Mouse (Mus musculus) kidney, adult 18-20 months (tissue): ENCODE results near the gene Urm1.
A peak's percentile ranks its signal among the peaks of the same experiment; 100 is the strongest.
"Not testable (repeated sequence)": the region's sequence is repeated elsewhere in the genome, so short reads cannot be mapped to it uniquely, and the experiment has no call there.

Experiments
- DNase-seq: peaks from one replicate; pipeline ENCODE4 v3.0.0; 2021

Urm1 gene

DNA sequence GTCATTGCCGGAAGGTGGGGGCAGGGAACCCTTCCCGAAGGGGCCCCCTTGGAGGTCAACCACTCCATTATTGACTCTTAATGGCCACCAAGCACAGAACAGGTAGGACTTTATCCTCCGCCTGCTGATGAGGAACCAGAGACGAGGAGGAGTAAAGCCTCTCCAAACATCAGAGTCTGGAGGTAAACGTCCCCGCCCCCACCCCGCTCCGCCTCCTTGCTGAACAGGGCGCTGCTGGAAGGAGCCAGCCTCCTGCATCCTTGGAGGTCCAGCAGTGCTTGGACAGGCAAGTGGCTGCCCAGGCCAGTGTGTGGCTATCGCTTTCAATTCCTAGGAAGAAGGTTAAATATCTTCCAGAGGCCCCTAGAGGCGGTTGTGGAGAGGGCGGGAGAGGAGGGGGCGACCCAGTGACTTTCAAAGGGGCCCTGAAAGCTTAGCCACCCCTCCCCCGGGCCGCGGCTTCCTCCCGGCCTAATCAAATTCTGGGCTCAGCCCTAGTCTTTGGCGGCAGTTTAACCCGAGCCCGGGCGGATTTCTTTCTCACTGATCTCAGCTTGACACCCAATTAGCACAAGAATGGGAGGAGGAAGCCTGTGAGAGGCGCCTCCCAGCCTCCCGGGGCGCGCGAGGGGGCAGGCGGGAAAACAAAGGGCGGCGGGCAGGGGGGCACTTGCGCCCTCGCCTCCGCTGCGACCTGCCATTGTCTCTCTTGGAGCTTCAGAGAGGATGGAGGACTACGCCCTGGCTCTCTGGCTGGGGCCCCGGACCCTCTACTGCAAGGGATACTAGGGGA is at the start of gene Urm1:
Urm1 (plus strand) TSS at position 51 of the 793 bp plus-strand sequence.
- DNase-seq: peak; percentile 63

DNA sequence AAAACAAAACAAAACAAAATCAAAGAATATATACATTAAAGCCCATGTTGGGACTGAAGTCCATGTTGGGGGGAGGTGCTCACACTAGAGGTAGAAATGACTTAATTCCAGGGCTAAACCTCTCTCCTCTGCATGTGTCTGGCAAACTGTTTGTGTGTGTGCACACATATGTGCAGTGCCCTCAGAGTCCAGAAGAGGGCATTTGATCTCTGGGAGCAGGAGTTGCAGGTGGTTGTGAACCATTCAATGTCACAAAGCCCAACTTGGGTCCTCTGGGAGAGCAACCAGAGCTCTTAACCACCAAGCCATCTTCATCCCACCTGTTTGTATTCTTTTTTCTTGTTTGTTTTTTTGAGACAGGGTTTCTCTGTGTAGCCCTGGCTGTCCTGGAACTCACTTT is 49.7 kb upstream of the Urm1 start:
- DNase-seq: peak; percentile 7

GRCm38 (mm10) chr2:29771611-29772461 is 48.0 kb upstream of the Urm1 start:
- no peak for DNase-seq

GRCm38 (mm10) chr2:29773323-29773722 is 46.6 kb upstream of the Urm1 start:
- DNase-seq: no peak

DNA sequence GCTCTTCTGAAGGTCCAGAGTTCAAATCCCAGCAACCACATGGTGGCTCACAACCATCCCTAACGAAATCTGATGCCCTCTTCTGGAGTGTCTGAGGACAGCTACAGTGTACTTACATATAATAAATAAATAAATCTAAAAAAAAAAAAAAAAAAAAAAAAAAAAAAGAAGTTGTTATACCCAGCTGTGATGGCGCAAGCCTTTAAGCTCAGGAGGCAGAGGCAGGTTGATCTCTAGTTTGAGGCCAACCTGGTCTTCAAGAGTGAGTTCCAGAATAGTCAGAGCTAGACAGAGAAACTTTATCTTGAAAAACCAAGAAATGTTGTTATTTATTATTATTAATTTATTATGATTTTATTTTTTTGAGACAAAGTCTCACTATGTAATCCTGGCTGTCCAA is 38.6 kb upstream of the Urm1 start:
- not testable (repeated sequence) for DNase-seq

GRCm38 (mm10) chr2:29784290-29784689 is 35.6 kb upstream of the Urm1 start:
- no peak for DNase-seq

DNA sequence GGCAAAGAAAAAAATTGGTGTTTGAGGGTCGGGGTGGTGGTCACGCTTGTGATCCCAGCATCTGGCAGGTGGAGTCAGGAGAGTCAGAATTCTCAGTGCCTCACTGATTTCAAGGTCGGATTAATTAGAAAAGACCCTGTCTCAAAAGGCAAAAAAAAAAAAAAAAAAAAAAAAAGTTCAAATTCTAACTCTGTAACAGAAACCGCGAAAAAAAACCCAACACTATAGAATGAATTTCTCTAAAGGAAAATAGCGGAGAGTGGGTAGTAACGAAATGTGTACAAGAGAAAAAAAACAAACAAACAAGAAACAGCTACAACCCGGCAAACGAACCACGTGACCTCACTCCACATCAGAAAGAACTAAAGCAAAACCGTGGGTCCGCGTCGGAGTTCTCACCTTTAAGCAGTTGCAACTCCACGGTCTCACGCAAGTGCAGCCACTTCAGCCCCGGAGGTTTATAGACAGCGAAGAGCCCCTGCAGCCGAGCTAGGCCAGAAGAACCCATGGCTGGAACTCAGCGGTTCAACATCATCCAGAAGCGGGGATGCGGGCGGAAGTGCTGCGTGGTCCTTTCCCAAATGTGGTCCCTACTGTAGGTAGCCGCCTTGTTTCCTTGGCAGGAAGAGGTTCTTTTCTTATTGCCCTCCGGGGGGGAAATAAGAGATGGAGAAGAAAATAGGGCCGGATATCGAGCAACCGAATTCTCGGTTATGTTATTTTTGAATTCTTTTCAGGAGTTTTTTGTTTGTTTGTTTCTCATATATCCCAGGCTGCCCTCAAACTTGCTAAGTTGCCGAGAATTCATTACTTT is 32.6 kb upstream of the Urm1 start, which contains the start of gene Coq4:
Coq4 (plus strand) TSS at position 390 of the 814 bp plus-strand sequence.
- peak; percentile 91 for DNase-seq

GRCm38 (mm10) chr2:29787937-29788681 is 31.8 kb upstream of the Urm1 start, which contains the start of gene Trub2:
TSS of gene Trub2 (minus strand) at chr2:29788502.
- DNase-seq: peak; percentile 91

DNA sequence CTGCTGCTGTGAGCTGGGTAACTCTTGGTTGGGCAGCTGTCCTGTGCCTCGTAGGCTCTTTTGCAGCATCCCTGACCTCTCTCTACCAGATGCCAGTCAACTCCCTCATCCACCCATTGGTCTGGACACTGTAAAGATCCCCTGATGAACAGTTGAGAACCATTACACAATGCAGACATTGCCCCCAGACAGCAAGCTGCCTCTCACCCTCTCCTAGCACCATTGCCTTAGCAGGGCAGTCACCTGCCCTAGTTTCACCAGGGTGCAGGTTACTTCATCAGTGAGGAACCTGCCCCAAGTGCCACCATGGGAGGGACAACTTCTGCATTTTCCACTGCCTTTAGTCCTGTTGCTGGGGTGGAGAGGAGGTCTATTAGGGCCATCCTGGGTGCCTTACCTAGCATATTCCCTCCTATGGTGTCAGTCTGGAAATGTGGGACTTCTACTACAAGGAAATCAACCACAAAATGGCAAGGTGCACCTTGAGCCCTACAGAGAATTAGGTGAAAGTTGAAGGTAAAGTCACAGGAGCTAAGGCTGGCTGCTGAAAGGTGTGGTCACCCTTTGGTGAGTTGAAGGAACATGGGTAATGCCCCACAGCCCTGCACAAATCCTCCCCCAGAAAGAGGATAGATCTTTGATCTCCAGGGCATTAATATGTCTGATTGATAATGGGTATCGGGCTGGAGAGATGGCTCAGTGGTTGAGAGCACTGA is 26.9 kb upstream of the Urm1 start:
- DNase-seq: no peak

DNA sequence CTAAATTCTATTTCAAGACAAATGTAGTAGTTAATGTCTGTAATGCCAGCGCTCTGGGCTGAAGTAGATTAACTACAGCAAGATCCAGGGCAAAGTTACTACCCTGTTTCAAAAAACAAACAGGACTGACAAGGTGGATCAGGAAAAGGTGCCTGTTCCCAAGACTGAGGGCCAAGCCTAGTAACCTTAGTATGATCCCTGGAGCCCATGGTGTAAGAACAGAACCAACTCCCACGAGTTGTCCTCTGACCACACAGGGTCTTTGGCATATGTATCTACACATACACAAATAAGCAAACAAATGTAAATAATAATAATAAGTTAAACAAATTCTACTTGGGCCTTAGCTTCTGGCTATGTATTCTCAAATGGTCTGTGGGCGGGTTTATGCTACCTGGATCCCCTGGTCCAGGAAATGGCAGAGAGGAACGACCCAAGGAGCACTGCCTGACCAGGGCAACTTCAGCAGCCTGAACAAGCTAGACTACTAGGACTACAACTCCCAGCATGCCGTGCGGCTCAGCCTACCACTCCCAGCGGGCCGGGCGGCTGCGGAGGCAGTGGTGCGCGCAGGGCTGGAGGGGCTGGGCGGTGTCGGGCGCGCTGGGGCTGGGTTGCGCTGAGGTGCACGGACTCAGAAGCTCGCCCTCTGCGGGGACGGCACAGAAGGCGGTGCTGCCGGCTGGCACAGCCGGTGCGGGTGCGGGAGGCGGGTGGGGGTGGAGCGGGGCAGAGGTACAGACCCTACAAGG is 17.6 kb upstream of the Urm1 start, which contains the start of gene Slc27a4:
Slc27a4 (plus strand) TSS at position 560 of the 752 bp plus-strand sequence.
- peak; percentile 97 for DNase-seq

DNA sequence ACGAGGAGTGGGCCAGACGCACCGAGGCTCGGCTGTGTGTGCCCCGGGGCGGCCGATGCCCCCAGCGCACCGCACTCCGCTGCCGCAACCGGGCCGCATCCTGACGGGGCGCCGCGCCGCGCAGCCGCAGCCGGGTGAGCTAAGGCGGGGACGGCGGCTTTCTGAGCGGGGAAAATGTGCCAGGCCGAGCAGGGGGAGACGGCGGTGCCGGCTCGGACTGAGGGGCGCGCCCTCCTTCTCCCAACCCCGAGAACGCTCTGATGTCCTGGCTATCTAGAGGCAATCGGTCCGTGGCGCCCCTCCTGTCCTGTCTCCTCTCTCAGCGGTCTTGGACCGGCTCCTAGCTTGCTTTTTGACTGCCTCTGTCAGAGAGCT is 17.1 kb upstream of the Urm1 start:
- DNase-seq: no peak

- DNase-seq: peak; percentile 31
Observed at GRCm38 (mm10) chr2:29803400-29803831, 16.5 kb upstream of the Urm1 start.

DNA sequence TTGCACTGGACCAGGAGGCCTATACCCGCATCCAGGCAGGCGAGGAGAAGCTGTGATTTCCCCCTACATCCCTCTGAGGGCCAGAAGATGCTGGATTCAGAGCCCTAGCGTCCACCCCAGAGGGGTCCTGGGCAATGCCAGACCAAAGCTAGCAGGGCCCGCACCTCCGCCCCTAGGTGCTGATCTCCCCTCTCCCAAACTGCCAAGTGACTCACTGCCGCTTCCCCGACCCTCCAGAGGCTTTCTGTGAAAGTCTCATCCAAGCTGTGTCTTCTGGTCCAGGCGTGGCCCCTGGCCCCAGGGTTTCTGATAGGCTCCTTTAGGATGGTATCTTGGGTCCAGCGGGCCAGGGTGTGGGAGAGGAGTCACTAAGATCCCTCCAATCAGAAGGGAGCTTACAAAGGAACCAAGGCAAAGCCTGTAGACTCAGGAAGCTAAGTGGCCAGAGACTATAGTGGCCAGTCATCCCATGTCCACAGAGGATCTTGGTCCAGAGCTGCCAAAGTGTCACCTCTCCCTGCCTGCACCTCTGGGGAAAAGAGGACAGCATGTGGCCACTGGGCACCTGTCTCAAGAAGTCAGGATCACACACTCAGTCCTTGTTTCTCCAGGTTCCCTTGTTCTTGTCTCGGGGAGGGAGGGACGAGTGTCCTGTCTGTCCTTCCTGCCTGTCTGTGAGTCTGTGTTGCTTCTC is 4.0 kb upstream of the Urm1 start:
- DNase-seq: no peak

DNA sequence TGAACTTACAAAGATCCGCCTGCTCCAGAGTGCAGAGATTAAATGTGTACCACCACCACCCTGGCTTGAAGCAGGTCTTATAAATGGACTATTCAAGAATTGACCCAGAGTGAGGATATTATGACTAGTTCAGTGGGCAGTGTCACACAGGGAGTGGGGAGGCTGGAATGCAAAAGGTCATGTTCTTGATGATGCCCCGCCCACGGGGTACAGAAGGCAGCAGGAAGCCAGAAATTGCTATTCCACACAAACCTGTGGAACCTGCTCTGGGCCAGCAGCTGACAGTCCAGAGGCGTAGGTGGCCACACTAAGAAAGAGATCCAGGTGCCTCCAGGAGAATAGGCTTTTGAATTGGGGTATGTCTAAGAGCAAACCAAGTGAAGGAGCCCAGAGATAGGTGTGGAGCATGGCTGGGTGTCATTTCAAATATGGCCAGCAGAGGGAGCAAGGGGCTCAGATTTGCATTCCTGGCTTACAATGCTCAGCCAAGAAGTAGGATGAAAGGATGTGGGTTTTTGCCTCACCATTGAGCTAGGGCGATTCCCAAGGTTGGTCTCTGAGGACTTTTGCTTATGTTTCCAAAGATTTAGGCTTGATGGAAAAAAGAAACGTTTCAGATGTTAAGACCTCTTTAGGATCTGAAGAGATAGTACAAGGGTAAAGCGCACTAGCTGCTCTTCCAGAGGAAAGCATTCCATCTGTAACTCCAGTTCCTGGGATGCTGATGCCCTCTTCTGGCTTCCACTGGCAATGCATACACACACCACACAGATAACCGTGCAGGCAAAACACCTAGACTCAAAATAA is 2.2 kb upstream of the Urm1 start:
- peak; percentile 91 for DNase-seq

DNA sequence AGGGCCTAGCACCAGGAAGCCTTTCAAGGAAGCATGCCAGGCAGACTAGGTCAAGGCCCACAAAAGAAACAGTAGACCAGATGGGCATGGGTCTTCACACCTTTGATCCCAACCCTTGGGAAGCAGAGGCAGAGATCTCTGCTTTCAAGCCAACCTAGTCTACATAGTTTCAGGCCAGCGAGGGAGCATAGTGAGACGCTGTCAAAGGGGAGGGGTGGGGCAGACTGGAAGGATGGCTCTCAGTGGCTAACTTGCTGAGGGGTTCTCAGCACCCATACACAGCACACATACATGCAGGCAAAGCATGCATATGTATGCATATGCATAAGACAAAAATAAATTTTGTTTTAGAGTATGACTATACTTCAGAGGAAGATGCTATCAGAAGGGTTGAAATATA is 512 bp upstream of the Urm1 start:
- DNase-seq: no peak

DNA sequence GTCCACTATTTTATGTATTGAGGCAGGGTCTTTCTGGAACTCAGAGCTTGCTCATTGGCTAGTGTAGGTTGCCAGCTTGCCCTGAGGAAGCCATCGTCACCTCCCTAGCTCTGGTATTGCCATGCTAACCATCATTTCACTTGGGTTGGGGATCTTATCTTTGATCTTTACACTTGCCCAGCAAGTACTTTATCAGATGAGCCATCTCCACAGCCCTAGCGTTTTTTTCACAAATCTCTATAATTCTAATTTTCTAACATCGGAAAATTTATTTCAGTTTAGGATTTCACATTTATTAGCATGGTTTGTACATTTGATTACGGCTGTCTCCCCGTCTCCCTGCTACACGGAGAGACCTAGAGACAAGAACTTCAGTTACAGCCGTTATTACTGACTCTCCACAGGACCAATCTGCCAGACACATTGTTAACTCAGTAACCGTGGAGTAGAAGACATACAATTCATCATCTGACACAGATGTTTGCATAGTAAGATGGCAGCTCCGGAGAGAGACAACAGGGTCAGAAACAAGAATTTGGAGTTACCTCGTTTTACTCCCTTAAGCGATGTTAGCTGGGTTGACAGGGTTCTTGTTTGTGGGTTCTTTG is 6.5 kb downstream of the Urm1 start:
- no peak for DNase-seq

DNA sequence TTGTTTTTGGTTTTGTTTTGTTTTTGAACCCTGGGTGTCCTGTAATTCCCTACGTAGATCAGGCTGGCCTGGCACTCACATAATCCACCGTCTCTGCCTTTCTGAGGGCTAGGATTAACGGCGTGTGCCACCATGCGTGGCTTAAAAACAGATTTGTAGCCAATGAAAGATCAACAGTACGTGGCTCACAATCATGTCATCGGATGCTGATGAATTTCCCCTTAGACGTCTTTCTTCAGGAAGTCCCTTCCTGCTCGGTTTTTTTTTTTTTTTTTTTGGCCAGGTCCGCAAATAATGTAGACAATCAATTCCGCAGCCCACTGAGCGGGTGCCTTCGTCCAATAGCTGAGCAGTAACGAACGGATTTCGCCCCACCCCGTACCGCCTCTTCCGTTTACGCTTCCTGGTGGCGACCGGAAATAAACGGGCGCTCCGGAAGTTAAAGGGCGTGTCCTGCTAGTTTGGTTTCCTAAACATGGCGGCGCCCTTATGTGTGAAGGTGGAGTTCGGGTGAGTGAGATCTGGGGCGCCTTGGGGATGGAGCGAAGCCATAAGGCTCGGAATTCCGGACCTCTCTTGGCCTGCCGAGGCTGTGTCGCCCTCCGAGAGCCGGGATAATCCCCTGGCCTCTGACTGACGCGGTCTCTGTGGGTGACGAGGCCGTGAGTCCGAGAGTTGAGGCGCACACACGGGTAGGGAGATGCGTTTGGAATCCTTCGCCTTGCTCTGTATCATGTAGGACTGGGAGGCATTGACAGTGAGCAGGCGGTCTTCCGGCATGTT is 7.2 kb downstream of the Urm1 start:
- peak; percentile 96 for DNase-seq

- no peak for DNase-seq
Observed at GRCm38 (mm10) chr2:29827709-29828024, 7.8 kb downstream of the Urm1 start.
